Mouse (Mus musculus): Measurements from ENCODE around the gene Olfr706. TPM values are rescaled to one million over a fixed set of nuclear protein-coding genes. Genes with fewer than 3 reads are reported as not detected.
"Not testable (repeated sequence)": the region's sequence is repeated elsewhere in the genome, so short reads cannot be mapped to it uniquely, and the experiment has no call there.

The Olfr706 gene
- polyA plus RNA-seq (2016; fragmentation: Nextera tagmentation; extraction: Ambion mirVana), result not detected in 2 replicates

DNA sequence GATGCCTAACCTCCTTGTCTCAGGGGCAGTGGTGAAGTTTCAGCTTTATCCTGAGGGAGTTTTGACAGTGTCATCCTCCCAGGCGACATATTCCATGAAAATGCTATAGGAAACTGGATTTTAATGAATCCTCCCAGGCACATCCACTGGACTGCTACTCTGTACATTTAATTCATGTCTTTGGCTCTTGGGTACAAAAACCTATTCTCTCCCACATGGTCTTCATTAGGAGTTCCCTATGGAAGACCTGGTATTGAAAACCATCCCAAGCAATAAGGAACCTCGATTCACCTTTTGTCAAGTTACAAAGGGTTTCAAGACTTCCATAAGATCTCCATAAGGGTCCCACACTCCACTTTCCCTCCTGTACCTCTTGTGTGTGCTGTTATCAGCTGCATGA is at the start of gene Olfr706:
Gene Olfr706, minus strand, starts transcription at position 101 of the 400 bp plus-strand sequence.
- WGBS, result 94% methylated on average over 2 of the region's 2 CpGs
- no peaks in the 10 kb centered on the region for H3K4me1 ChIP-seq
- H3K27ac ChIP-seq (replicated peaks), result no peak within 1 kb of the TSS
- no peaks in the 10 kb centered on the region for H3K36me3 ChIP-seq (replicated peaks)
- no peak within 1 kb of the TSS for H3K4me3 ChIP-seq
- no peaks in the 10 kb centered on the region for H3K9me3 ChIP-seq
- DNase-seq (ENCODE audit: low spot score), result no peak
- no peaks in the 10 kb centered on the region for H3K27me3 ChIP-seq (replicated peaks; ENCODE audit: low read depth, poor library complexity, severe bottlenecking)

DNA sequence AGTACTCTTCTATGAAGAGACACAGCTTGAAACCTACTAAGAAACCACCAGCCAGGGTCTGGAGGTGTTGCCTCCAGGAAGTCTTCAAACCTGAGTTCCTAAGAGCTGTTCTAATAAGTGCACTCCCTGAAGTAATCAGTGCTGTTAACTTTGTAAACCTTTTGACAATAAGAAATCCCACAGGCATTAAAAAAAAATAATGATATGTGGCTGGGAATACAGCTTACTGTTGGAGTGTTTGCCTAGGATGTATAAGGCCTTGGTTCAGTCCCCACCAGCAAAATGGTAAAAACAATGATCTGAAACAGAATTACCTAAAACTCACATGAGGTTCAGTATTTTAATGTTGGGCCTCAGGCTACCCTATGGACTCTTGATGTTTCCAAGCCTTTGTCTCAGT is 44.2 kb upstream of the Olfr706 start, which contains the start of gene Olfr709-ps1:
Gene Olfr709-ps1, minus strand, starts transcription at position 101 of the 400 bp plus-strand sequence.
- H3K4me1 ChIP-seq, result no peaks in the 10 kb centered on the region
- H3K27me3 ChIP-seq (replicated peaks; ENCODE audit: low read depth, poor library complexity, severe bottlenecking), result no peaks in the 10 kb centered on the region
- no peak within 1 kb of the TSS for H3K27ac ChIP-seq (replicated peaks)
- DNase-seq (ENCODE audit: low spot score), result no peak
- H3K36me3 ChIP-seq (replicated peaks), result no peaks in the 10 kb centered on the region
- H3K9me3 ChIP-seq, result no peaks in the 10 kb centered on the region
- H3K4me3 ChIP-seq, result no peak within 1 kb of the TSS

DNA sequence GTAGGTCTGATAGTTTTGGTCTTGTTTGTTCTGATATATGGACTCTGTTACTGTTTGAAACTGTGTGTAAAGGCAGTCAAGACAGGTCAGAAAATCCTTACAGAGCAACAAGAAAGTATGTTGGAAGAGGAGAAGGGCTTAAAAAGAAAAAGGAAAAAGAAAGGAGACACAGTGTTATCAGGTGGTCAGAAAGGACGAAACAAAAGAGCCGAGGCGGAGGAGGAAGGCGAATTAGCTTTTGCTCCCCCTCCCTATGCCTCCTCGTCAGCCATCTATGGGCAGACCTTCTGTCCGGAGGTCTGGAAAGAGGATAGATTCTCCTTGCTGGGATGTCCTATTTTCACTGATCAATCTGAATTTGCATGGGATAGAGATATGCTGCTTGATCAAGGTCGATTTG is 33.0 kb upstream of the Olfr706 start:
- WGBS, result 86% methylated on average over 7 of the region's 7 CpGs
- H3K9me3 ChIP-seq; H3K36me3 ChIP-seq (replicated peaks); DNase-seq (ENCODE audit: low spot score); H3K4me3 ChIP-seq; H3K27me3 ChIP-seq (replicated peaks; ENCODE audit: low read depth, poor library complexity, severe bottlenecking); H3K27ac ChIP-seq (replicated peaks); H3K4me1 ChIP-seq: not testable (repeated sequence)

DNA sequence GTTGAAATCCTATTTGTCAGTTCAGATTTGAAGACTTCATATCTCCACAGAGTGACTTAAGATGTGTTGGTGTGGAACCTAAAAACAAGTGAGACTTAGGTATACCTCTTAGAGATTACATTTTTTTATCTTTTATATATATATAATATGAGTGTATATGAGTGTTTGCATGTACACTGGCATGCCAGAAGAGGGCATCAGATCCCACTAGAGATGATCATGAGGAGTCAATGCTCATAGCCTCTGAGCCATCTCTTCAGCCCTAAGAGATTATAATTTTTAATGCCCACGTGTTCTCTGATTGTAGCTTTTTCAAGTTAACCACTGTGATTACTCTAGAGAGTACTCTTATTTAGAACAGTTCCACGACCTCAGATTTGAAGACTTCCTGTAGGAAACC is 19.7 kb upstream of the Olfr706 start, which contains the start of gene Olfr1532-ps1:
Gene Olfr1532-ps1, plus strand, starts transcription at position 326 of the 400 bp plus-strand sequence.
- H3K9me3 ChIP-seq, result no peaks in the 10 kb centered on the region
- no peak within 1 kb of the TSS for H3K27ac ChIP-seq (replicated peaks)
- H3K27me3 ChIP-seq (replicated peaks; ENCODE audit: low read depth, poor library complexity, severe bottlenecking), result no peaks in the 10 kb centered on the region
- no peaks in the 10 kb centered on the region for H3K36me3 ChIP-seq (replicated peaks)
- WGBS, result 67% methylated on average over 2 of the region's 2 CpGs
- no peaks in the 10 kb centered on the region for H3K4me1 ChIP-seq
- no peak for DNase-seq (ENCODE audit: low spot score)
- no peak within 1 kb of the TSS for H3K4me3 ChIP-seq

DNA sequence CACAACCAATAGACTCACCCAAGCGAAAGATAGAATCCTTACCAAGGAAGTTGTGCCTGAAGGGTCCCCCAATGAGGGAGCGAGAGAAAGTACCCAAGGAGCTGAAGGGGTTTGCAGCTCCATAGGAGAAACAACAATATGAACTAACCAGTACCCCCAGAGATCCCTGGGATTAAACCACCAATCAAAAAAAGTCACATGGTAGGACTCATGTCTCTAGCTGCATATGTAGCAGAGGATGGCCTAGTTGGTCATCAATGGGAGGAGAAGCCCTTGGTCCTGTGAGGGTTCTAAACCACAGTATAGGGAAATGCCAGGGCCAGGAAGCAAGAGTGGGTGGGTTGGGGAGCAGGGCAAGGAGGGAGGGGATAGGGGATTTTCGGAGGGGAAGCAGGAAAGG is 13.2 kb upstream of the Olfr706 start, which contains the start of gene Olfr707:
Gene Olfr707, minus strand, starts transcription at position 101 of the 400 bp plus-strand sequence.
- H3K4me3 ChIP-seq; H3K27me3 ChIP-seq (replicated peaks; ENCODE audit: low read depth, poor library complexity, severe bottlenecking); H3K27ac ChIP-seq (replicated peaks); H3K9me3 ChIP-seq; H3K36me3 ChIP-seq (replicated peaks); H3K4me1 ChIP-seq; DNase-seq (ENCODE audit: low spot score): not testable (repeated sequence)
- 85% methylated on average over 3 of the region's 3 CpGs for WGBS

DNA sequence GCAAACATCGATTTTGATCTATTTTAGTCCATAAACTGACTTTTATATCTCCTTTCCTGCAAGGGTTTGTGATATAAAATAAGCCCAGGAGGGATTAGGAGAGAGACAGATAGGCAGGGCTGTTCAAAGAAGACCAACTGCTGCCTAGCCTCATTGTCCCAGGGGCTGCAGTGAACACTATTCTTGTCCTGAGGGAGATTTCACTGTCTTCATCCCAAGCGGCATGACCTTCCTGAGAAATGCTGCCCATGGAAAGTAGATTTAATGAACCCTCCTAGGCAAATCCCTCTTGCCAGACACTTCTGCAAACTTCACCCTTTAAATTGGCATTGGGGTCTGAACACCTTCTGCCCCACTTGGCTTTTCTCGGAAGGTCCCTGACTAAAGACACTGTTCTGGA is 11.2 kb downstream of the Olfr706 start, which contains the start of gene Olfr705:
Gene Olfr705, minus strand, starts transcription at position 101 of the 400 bp plus-strand sequence.
- DNase-seq (ENCODE audit: low spot score), result no peak
- H3K4me3 ChIP-seq, result no peak within 1 kb of the TSS
- H3K36me3 ChIP-seq (replicated peaks), result no peaks in the 10 kb centered on the region
- H3K9me3 ChIP-seq, result no peaks in the 10 kb centered on the region
- 85% methylated on average over 3 of the region's 3 CpGs for WGBS
- no peak within 1 kb of the TSS for H3K27ac ChIP-seq (replicated peaks)
- H3K27me3 ChIP-seq (replicated peaks; ENCODE audit: low read depth, poor library complexity, severe bottlenecking), result no peaks in the 10 kb centered on the region
- H3K4me1 ChIP-seq, result no peaks in the 10 kb centered on the region

GRCm38 (mm10) chr7:106862885-106863284 is 25.1 kb downstream of the Olfr706 start, which contains the start of gene Olfr704:
Gene Olfr704, plus strand, starts transcription at chr7:106863185.
- no peaks in the 10 kb centered on the region for H3K27me3 ChIP-seq (replicated peaks; ENCODE audit: low read depth, poor library complexity, severe bottlenecking)
- H3K9me3 ChIP-seq, result 0 out of 2 replicates have a peak, but pooled peaks cover 3% of the 10 kb centered on the region
- DNase-seq (ENCODE audit: low spot score), result no peak
- no peaks in the 10 kb centered on the region for H3K36me3 ChIP-seq (replicated peaks)
- H3K27ac ChIP-seq (replicated peaks), result no peak within 1 kb of the TSS
- no peaks in the 10 kb centered on the region for H3K4me1 ChIP-seq
- H3K4me3 ChIP-seq, result no peak within 1 kb of the TSS

DNA sequence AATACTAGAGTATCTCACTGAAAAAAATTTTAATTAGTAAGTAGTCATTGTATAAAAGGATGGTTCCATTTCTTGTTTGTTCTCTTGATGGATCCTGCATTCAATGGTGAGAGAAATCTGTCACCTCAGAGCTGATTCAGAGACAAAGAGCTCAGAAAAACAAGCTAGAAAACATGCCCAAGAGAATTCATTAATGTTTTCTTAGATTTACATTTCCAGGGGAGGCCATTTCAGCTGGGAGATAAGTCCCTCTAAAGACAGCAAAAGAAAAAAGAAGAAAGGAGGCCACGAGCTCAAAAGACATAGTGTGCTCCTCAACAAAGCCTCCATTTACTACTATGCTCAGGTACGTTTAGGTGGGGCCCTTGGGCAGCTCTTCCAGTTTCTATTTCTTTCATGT is 44.9 kb downstream of the Olfr706 start, which contains the start of gene Olfr703:
Gene Olfr703, plus strand, starts transcription at position 301 of the 400 bp plus-strand sequence.
- Histone ChIP-seq H3K4me3 (no peak within 1 kb of the TSS), H3K4me1 (no peaks in the 10 kb centered on the region)
- whole genome bisulfite sequencing, result 61% methylated on average over 2 of the region's 2 CpGs

GRCm38 (mm10) chr7:106833793-106834192 is 54.2 kb downstream of the Olfr706 start, which contains the start of gene Olfr702:
Gene Olfr702, minus strand, starts transcription at chr7:106833893.
- Histone ChIP-seq H3K9me3 (no peaks in the 10 kb centered on the region), H3K4me1 (no peaks in the 10 kb centered on the region), H3K27me3 (replicated peaks; ENCODE audit: low read depth, poor library complexity, severe bottlenecking) (no peaks in the 10 kb centered on the region), H3K36me3 (replicated peaks) (no peaks in the 10 kb centered on the region), H3K27ac (replicated peaks) (no peak within 1 kb of the TSS), H3K4me3 (no peak within 1 kb of the TSS)
- DNase-seq (ENCODE audit: low spot score), result no peak

More for the DNA sequence above, 44.9 kb downstream of the Olfr706 start, which contains the start of gene Olfr703:
- DNase-seq (ENCODE audit: low spot score), result no peak
- no peaks in the 10 kb centered on the region for H3K9me3 ChIP-seq
- H3K27ac ChIP-seq (replicated peaks), result no peak within 1 kb of the TSS
- H3K36me3 ChIP-seq (replicated peaks), result no peaks in the 10 kb centered on the region
- H3K27me3 ChIP-seq (replicated peaks; ENCODE audit: low read depth, poor library complexity, severe bottlenecking), result no peaks in the 10 kb centered on the region

Other genes starting within 250 kb of the Olfr706 start
- 0.05 TPM in 1 of 2 replicates, not detected in the other for gene Olfr693, start 207.6 kb downstream of the Olfr706 start, polyA plus RNA-seq (2016; fragmentation: Nextera tagmentation; extraction: Ambion mirVana)
- not detected in 2 replicates for gene Olfr694, start 196.3 kb downstream of the Olfr706 start, polyA plus RNA-seq (2016; fragmentation: Nextera tagmentation; extraction: Ambion mirVana)
- not detected in 2 replicates for gene Olfr695, start 171.8 kb downstream of the Olfr706 start, polyA plus RNA-seq (2016; fragmentation: Nextera tagmentation; extraction: Ambion mirVana)
- not detected in 2 replicates for gene Olfr697, start 145.7 kb downstream of the Olfr706 start, polyA plus RNA-seq (2016; fragmentation: Nextera tagmentation; extraction: Ambion mirVana)
- gene Olfr698, start 132.8 kb downstream of the Olfr706 start, polyA plus RNA-seq (2016; fragmentation: Nextera tagmentation; extraction: Ambion mirVana), result not detected in 2 replicates
- gene Olfr699, start 95.0 kb downstream of the Olfr706 start, polyA plus RNA-seq (2016; fragmentation: Nextera tagmentation; extraction: Ambion mirVana), result not detected in 2 replicates
- not detected in 2 replicates for gene Olfr700, start 79.3 kb downstream of the Olfr706 start, polyA plus RNA-seq (2016; fragmentation: Nextera tagmentation; extraction: Ambion mirVana)
- gene Olfr701, start 74.0 kb downstream of the Olfr706 start, polyA plus RNA-seq (2016; fragmentation: Nextera tagmentation; extraction: Ambion mirVana), result not detected in 2 replicates
- gene Olfr702, start 54.3 kb downstream of the Olfr706 start, polyA plus RNA-seq (2016; fragmentation: Nextera tagmentation; extraction: Ambion mirVana), result not detected in 2 replicates
- gene Olfr703, start 44.8 kb downstream of the Olfr706 start, polyA plus RNA-seq (2016; fragmentation: Nextera tagmentation; extraction: Ambion mirVana), result not detected in 2 replicates
- not detected in 2 replicates for gene Olfr704, start 25.0 kb downstream of the Olfr706 start, polyA plus RNA-seq (2016; fragmentation: Nextera tagmentation; extraction: Ambion mirVana)
- gene Olfr705, start 11.3 kb downstream of the Olfr706 start, polyA plus RNA-seq (2016; fragmentation: Nextera tagmentation; extraction: Ambion mirVana), result not detected in 2 replicates
- not detected in 2 replicates for gene Olfr707, start 13.1 kb upstream of the Olfr706 start, polyA plus RNA-seq (2016; fragmentation: Nextera tagmentation; extraction: Ambion mirVana)
- not detected in 2 replicates for gene Olfr1532-ps1, start 19.8 kb upstream of the Olfr706 start, polyA plus RNA-seq (2016; fragmentation: Nextera tagmentation; extraction: Ambion mirVana)
- not detected in 2 replicates for gene Olfr709-ps1, start 44.1 kb upstream of the Olfr706 start, polyA plus RNA-seq (2016; fragmentation: Nextera tagmentation; extraction: Ambion mirVana)
- not detected in 2 replicates for gene Olfr710, start 60.1 kb upstream of the Olfr706 start, polyA plus RNA-seq (2016; fragmentation: Nextera tagmentation; extraction: Ambion mirVana)
- not detected in 2 replicates for gene Olfr6, start 75.8 kb upstream of the Olfr706 start, polyA plus RNA-seq (2016; fragmentation: Nextera tagmentation; extraction: Ambion mirVana)
- gene Olfr711, start 87.3 kb upstream of the Olfr706 start, polyA plus RNA-seq (2016; fragmentation: Nextera tagmentation; extraction: Ambion mirVana), result not detected in 2 replicates
- gene Olfr2, start 117.9 kb upstream of the Olfr706 start, polyA plus RNA-seq (2016; fragmentation: Nextera tagmentation; extraction: Ambion mirVana), result not detected in 2 replicates
- gene Olfr713, start 143.0 kb upstream of the Olfr706 start, polyA plus RNA-seq (2016; fragmentation: Nextera tagmentation; extraction: Ambion mirVana), result not detected in 2 replicates
- not detected in 2 replicates for gene Olfr714, start 182.8 kb upstream of the Olfr706 start, polyA plus RNA-seq (2016; fragmentation: Nextera tagmentation; extraction: Ambion mirVana)
- not detected in 2 replicates for gene Olfr17, start 205.1 kb upstream of the Olfr706 start, polyA plus RNA-seq (2016; fragmentation: Nextera tagmentation; extraction: Ambion mirVana)
- gene Olfr715b, start 222.2 kb upstream of the Olfr706 start, polyA plus RNA-seq (2016; fragmentation: Nextera tagmentation; extraction: Ambion mirVana), result not detected in 2 replicates
- gene Olfr715, start 242.9 kb upstream of the Olfr706 start, polyA plus RNA-seq (2016; fragmentation: Nextera tagmentation; extraction: Ambion mirVana), result not detected in 2 replicates